Mouse (Mus musculus) CD8-positive naive resting alpha-beta T cell, adult 2 months (primary cell): Measurements from ENCODE around the gene Gm8206.
"Not testable (repeated sequence)": the region's sequence is repeated elsewhere in the genome, so short reads cannot be mapped to it uniquely, and the experiment has no call there.

Experiments
- DNase-seq, 2 experiments: peaks; one replicate each; pipeline ENCODE4 v3.0.0; 2022; ENCODE audit warnings: low read depth in 2 of 2, low spot score in 2 of 2

The Gm8206 gene

DNA sequence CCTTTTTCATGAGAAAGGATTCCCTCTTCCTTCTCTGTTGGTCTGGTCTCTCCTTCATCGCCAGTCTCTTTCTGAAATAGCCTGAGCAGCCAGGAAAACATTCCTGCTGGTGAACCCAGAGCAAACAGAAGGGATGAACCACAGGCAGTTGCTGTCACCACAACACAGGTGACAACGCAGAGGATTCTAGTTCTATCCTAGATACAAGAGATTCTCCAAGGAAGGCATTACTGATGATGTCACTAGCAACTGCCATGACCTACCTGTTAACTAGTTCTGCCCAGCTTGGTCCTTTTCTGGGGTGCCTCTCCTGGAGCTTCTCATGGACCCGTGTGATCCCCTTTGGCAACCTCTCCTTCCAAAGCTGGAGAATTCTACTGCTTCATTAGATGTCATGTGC lies at the start of gene Gm8206:
Gene Gm8206 (minus strand): TSS at position 101 of the 400 bp plus-strand sequence.
- DNase-seq, result not testable (repeated sequence)

DNA sequence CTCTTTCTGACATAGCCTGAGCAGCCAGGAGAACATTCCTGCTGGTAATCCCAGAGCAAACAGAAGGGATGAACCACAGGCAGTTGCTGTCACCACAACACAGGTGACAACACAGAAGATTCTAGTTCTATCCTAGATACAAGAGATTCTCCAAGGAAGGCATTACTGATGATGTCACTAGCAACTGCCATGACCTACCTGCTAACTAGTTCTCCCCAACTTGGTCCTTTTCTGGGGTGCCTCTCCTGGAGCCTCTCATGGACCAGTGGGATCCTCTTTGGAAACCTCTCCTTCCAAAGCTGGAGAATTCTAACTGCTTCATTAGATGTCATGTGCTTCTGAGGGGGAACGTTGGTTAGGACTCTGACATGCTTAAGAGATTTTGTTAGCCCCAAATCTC lies 32.0 kb upstream of the Gm8206 start, which contains the start of gene Gm3476:
Gene Gm3476 (minus strand): TSS at position 101 of the 400 bp plus-strand sequence.
- not testable (repeated sequence) for DNase-seq

GRCm38 (mm10) chr14:6108272-6108925 lies 14.7 kb upstream of the Gm8206 start, which contains the start of gene Gm3468:
Gene Gm3468 (minus strand): TSS chr14:6108665.
- not testable (repeated sequence) for DNase-seq

GRCm38 (mm10) chr14:6107500-6107899 lies 13.8 kb upstream of the Gm8206 start:
- DNase-seq, result not testable (repeated sequence)

- not testable (repeated sequence) for DNase-seq
These were observed 35.6 kb downstream of the Gm8206 start, which contains the start of gene Gm6337 for GRCm38 (mm10) chr14:6058167-6058566. Gene Gm6337 (minus strand): TSS chr14:6058267.

GRCm38 (mm10) chr14:5987136-5987535 lies 106.6 kb downstream of the Gm8206 start:
- DNase-seq, result not testable (repeated sequence)

DNA sequence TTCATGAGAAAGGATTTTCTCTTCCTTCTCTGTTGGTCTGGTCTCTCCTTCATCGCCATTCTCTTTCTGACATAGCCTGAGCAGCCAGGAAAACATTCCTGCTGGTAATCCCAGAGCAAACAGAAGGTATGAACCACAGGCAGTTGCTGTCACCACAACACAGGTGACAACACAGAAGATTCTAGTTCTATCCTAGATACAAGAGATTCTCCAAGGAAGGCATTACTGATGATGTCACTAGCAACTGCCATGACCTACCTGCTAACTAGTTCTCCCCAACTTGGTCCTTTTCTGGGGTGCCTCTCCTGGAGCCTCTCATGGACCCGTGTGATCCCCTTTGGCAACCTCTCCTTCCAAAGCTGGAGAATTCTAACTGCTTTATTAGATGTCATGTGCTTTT lies 114.7 kb downstream of the Gm8206 start, which contains the start of gene Gm3453:
Gene Gm3453 (minus strand): TSS at position 101 of the 400 bp plus-strand sequence.
- not testable (repeated sequence) for DNase-seq
